Mouse (Mus musculus): ENCODE results near the gene Dtd1.

- no peak for TF ChIP-seq POLR2A (IDR thresholded peaks at IDR 0.05; ENCODE audit: control insufficient read depth in 1 of 2, insufficient read depth in 1 of 2, low read depth in 1 of 2, low read length in 2 of 2, poor library complexity in 1 of 2)
- TF ChIP-seq MAX (IDR thresholded peaks at IDR 0.05; ENCODE audit: low read length), result no peak
- TF ChIP-seq EP300 (IDR thresholded peaks at IDR 0.05; ENCODE audit: low read depth in 1 of 2, low read length in 2 of 2), result no peak
- no peak for TF ChIP-seq CTCF (IDR thresholded peaks at IDR 0.05 in 2 of 3, conservative IDR thresholded peaks at IDR 0.05 in 1 of 3; ENCODE audit: control insufficient read depth in 1 of 3, insufficient read depth in 1 of 3, low read depth in 2 of 3, low read length in 3 of 3, poor library complexity in 1 of 3, severe bottlenecking in 1 of 3)
- no peak for TF ChIP-seq MYC (IDR thresholded peaks at IDR 0.05; ENCODE audit: low read depth, low read length)
- no peak for TF ChIP-seq USF1 (IDR thresholded peaks at IDR 0.05; ENCODE audit: low read depth, low read length)
- TF ChIP-seq TAL1 (IDR thresholded peaks at IDR 0.05; ENCODE audit: low read length), result no peak
- no peak for TF ChIP-seq ZKSCAN1 (IDR thresholded peaks at IDR 0.05; ENCODE audit: low read depth, low read length)
- no peak for TF ChIP-seq UBTF (IDR thresholded peaks at IDR 0.05; ENCODE audit: borderline replicate concordance, insufficient read depth, low read depth, low read length)
- no peak for TF ChIP-seq CHD1 (IDR thresholded peaks at IDR 0.05; ENCODE audit: low read depth, low read length)
- TF ChIP-seq POLR2AphosphoS2 (IDR thresholded peaks at IDR 0.05; ENCODE audit: low read length), result no peak
- TF ChIP-seq GABPA (IDR thresholded peaks at IDR 0.05; ENCODE audit: low read depth, low read length), result no peak
Measured at GRCm38 (mm10) chr2:144715211-144715768, 115.6 kb downstream of the Dtd1 start.

All from MEL (cell line).